Mouse (Mus musculus): ENCODE results near the gene Wdr62. TPM values are rescaled to one million over a fixed set of nuclear protein-coding genes. Genes with fewer than 3 reads are reported as not detected.
A peak's percentile ranks its signal among the peaks of the same experiment; 100 is the strongest.

Wdr62 gene
- polyA plus RNA-seq, 1 experiment from 2014 or later = 9.3 TPM

GRCm38 (mm10) chr7:30300914-30301313, 20.7 kb upstream of the Wdr62 start:
- 42% methylated on average over 3 of the region's 3 CpGs for WGBS
- no peak overlapping the region for H3K4me2 ChIP-seq
- H3K36me3 ChIP-seq = peaks cover 38% of the 10 kb centered on the region
- H3K27ac ChIP-seq (ENCODE audit: poor library complexity, severe bottlenecking) = no peak overlapping the region
- H3K4me1 ChIP-seq (replicated peaks) = no peaks in the 10 kb centered on the region
- H3K27me3 ChIP-seq (replicated peaks) = no peaks in the 10 kb centered on the region
- H3K9ac ChIP-seq = no peak overlapping the region
- H3K4me3 ChIP-seq = no peak overlapping the region
- ATAC-seq (ENCODE audit: insufficient number of reproducible peaks, low FRiP score) = no peak
- no peaks in the 10 kb centered on the region for H3K9me3 ChIP-seq (replicated peaks)

GRCm38 (mm10) chr7:30297266-30297665, 17.0 kb upstream of the Wdr62 start:
- Histone ChIP-seq H3K9me3 (replicated peaks) (no peaks in the 10 kb centered on the region), H3K27ac (ENCODE audit: poor library complexity, severe bottlenecking) (no peak overlapping the region), H3K4me3 (no peak overlapping the region), H3K9ac (no peak overlapping the region), H3K36me3 (peaks cover 31% of the 10 kb centered on the region), H3K4me2 (no peak overlapping the region), H3K27me3 (replicated peaks) (no peaks in the 10 kb centered on the region), H3K4me1 (replicated peaks) (0 out of 2 replicates have a peak, but pooled peaks cover 5% of the 10 kb centered on the region)
- ATAC-seq (ENCODE audit: insufficient number of reproducible peaks, low FRiP score) = no peak
- WGBS = 73% methylated on average over 16 of the region's 16 CpGs

- Histone ChIP-seq H3K4me2 (no peak overlapping the region), H3K4me1 (replicated peaks) (0 out of 2 replicates have a peak, but pooled peaks cover 8% of the 10 kb centered on the region), H3K9me3 (replicated peaks) (no peaks in the 10 kb centered on the region), H3K9ac (no peak overlapping the region), H3K27ac (ENCODE audit: poor library complexity, severe bottlenecking) (no peak overlapping the region), H3K36me3 (peaks cover 27% of the 10 kb centered on the region), H3K27me3 (replicated peaks) (no peaks in the 10 kb centered on the region), H3K4me3 (no peak overlapping the region)
- WGBS = 82% methylated on average over 15 of the region's 15 CpGs
- ATAC-seq (ENCODE audit: insufficient number of reproducible peaks, low FRiP score) = no peak
Measured at GRCm38 (mm10) chr7:30296816-30297215, 16.6 kb upstream of the Wdr62 start.

- no peak overlapping the region for H3K9ac ChIP-seq
- no peak overlapping the region for H3K27ac ChIP-seq (ENCODE audit: poor library complexity, severe bottlenecking)
- H3K4me3 ChIP-seq = no peak overlapping the region
- peaks cover 25% of the 10 kb centered on the region for H3K36me3 ChIP-seq
- no peak for ATAC-seq (ENCODE audit: insufficient number of reproducible peaks, low FRiP score)
- no peaks in the 10 kb centered on the region for H3K9me3 ChIP-seq (replicated peaks)
- peaks cover 13% of the 10 kb centered on the region; the same call in 1 of the 2 replicates for H3K4me1 ChIP-seq (replicated peaks)
- 36% methylated on average over 10 of the region's 10 CpGs for WGBS
- H3K27me3 ChIP-seq (replicated peaks) = no peaks in the 10 kb centered on the region
- H3K4me2 ChIP-seq = no peak overlapping the region
Measured at GRCm38 (mm10) chr7:30295103-30295502, 14.9 kb upstream of the Wdr62 start.

- no peaks in the 10 kb centered on the region for H3K9me3 ChIP-seq (replicated peaks)
- 81% methylated on average over 5 of the region's 5 CpGs for WGBS
- no peak overlapping the region for H3K27ac ChIP-seq (ENCODE audit: poor library complexity, severe bottlenecking)
- peaks cover 13% of the 10 kb centered on the region; the same call in 1 of the 2 replicates for H3K4me1 ChIP-seq (replicated peaks)
- no peak overlapping the region for H3K9ac ChIP-seq
- no peak overlapping the region for H3K4me2 ChIP-seq
- H3K27me3 ChIP-seq (replicated peaks) = peaks cover 1% of the 10 kb centered on the region; the same call in 1 of the 2 replicates
- no peak for ATAC-seq (ENCODE audit: insufficient number of reproducible peaks, low FRiP score)
- peaks cover 24% of the 10 kb centered on the region for H3K36me3 ChIP-seq
- H3K4me3 ChIP-seq = no peak overlapping the region
Measured at GRCm38 (mm10) chr7:30294296-30294695, 14.1 kb upstream of the Wdr62 start.

- Histone ChIP-seq H3K36me3 (peaks cover 19% of the 10 kb centered on the region), H3K9me3 (replicated peaks) (no peaks in the 10 kb centered on the region), H3K9ac (no peak overlapping the region), H3K4me2 (no peak overlapping the region), H3K27me3 (replicated peaks) (peaks cover 5% of the 10 kb centered on the region; the same call in 1 of the 2 replicates), H3K4me1 (replicated peaks) (peaks cover 13% of the 10 kb centered on the region; the same call in 1 of the 2 replicates), H3K27ac (ENCODE audit: poor library complexity, severe bottlenecking) (no peak overlapping the region), H3K4me3 (no peak overlapping the region)
- no peak for ATAC-seq (ENCODE audit: insufficient number of reproducible peaks, low FRiP score)
- WGBS = 54% methylated on average over 13 of the region's 13 CpGs
Measured at GRCm38 (mm10) chr7:30293795-30294194, 13.6 kb upstream of the Wdr62 start.

- ATAC-seq (ENCODE audit: insufficient number of reproducible peaks, low FRiP score) = peak; percentile 30; the same call in 1 of the 2 replicates
- H3K4me1 ChIP-seq (replicated peaks) = peaks cover 13% of the 10 kb centered on the region; the same call in 1 of the 2 replicates
- peak within 1 kb of the TSS; percentile 62 for H3K9ac ChIP-seq
- H3K27me3 ChIP-seq (replicated peaks) = peaks cover 5% of the 10 kb centered on the region; the same call in 1 of the 2 replicates
- peak within 1 kb of the TSS; percentile 59 for H3K4me3 ChIP-seq
- H3K36me3 ChIP-seq = peaks cover 4% of the 10 kb centered on the region; the same call in 1 of the 2 replicates
- H3K4me2 ChIP-seq = peak within 1 kb of the TSS; percentile 66
- no peaks in the 10 kb centered on the region for H3K9me3 ChIP-seq (replicated peaks)
- H3K27ac ChIP-seq (ENCODE audit: poor library complexity, severe bottlenecking) = no peak within 1 kb of the TSS
- 7% methylated on average over 35 of the region's 35 CpGs for WGBS
Measured at GRCm38 (mm10) chr7:30291215-30292131, 11.3 kb upstream of the Wdr62 start, which contains the start of gene Clip3. Gene Clip3 (plus strand): TSS chr7:30291728.

GRCm38 (mm10) chr7:30289714-30290399, 9.6 kb upstream of the Wdr62 start:
- H3K27ac ChIP-seq (ENCODE audit: poor library complexity, severe bottlenecking) = no peak overlapping the region
- 53% methylated on average over 10 of the region's 10 CpGs for WGBS
- H3K4me2 ChIP-seq = no peak overlapping the region
- no peak overlapping the region for H3K9ac ChIP-seq
- H3K4me3 ChIP-seq = no peak overlapping the region
- peaks cover 13% of the 10 kb centered on the region; the same call in 1 of the 2 replicates for H3K4me1 ChIP-seq (replicated peaks)
- no peaks in the 10 kb centered on the region for H3K9me3 ChIP-seq (replicated peaks)
- ATAC-seq (ENCODE audit: insufficient number of reproducible peaks, low FRiP score) = 0 out of 2 replicates have a peak, but pooled peaks have one; percentile 40
- no peaks in the 10 kb centered on the region for H3K36me3 ChIP-seq
- H3K27me3 ChIP-seq (replicated peaks) = peaks cover 5% of the 10 kb centered on the region; the same call in 1 of the 2 replicates

GRCm38 (mm10) chr7:30289071-30289713, 9.0 kb upstream of the Wdr62 start:
- no peak for ATAC-seq (ENCODE audit: insufficient number of reproducible peaks, low FRiP score)
- Histone ChIP-seq H3K4me3 (no peak overlapping the region), H3K4me2 (no peak overlapping the region), H3K9me3 (replicated peaks) (no peaks in the 10 kb centered on the region), H3K36me3 (no peaks in the 10 kb centered on the region), H3K9ac (no peak overlapping the region), H3K27me3 (replicated peaks) (peaks cover 5% of the 10 kb centered on the region; the same call in 1 of the 2 replicates), H3K27ac (ENCODE audit: poor library complexity, severe bottlenecking) (no peak overlapping the region), H3K4me1 (replicated peaks) (peaks cover 13% of the 10 kb centered on the region; the same call in 1 of the 2 replicates)
- 56% methylated on average over 7 of the region's 7 CpGs for WGBS

- 58% methylated on average over 6 of the region's 6 CpGs for WGBS
- Histone ChIP-seq H3K27ac (ENCODE audit: poor library complexity, severe bottlenecking) (no peak overlapping the region), H3K4me3 (no peak overlapping the region), H3K9ac (no peak overlapping the region), H3K27me3 (replicated peaks) (peaks cover 5% of the 10 kb centered on the region; the same call in 1 of the 2 replicates), H3K9me3 (replicated peaks) (no peaks in the 10 kb centered on the region), H3K4me2 (no peak overlapping the region), H3K4me1 (replicated peaks) (peaks cover 8% of the 10 kb centered on the region), H3K36me3 (no peaks in the 10 kb centered on the region)
- ATAC-seq (ENCODE audit: insufficient number of reproducible peaks, low FRiP score) = no peak
Measured at GRCm38 (mm10) chr7:30288046-30288445, 7.8 kb upstream of the Wdr62 start.
